Mouse (Mus musculus) lung, embryonic 14.5 days (tissue): Measurements from ENCODE around the gene Rps6ka1. TPM values are rescaled to one million over a fixed set of nuclear protein-coding genes. Genes with fewer than 3 reads are reported as not detected.
A peak's percentile ranks its signal among the peaks of the same experiment; 100 is the strongest.

Experiments used
- ATAC-seq: fragments of 200-750 bp; cut with Nextera tagmentation; 2 replicates; pipeline ENCODE4 v1.8.0; 2017; ENCODE audit warnings: mild to moderate bottlenecking, moderate TSS enrichment, moderate library complexity; ENCODE audit not compliant: insufficient read depth
- DNase-seq: peaks from one replicate; pipeline ENCODE4 v3.0.0-alpha.2; 2015
- H3K27ac ChIP-seq: fragments of 300-500 bp; sonication (generic); 2 replicates; pipeline ENCODE4 v1.5.1; 2014; ENCODE audit warnings: low read depth, mild to moderate bottlenecking, moderate library complexity
- H3K27me3 ChIP-seq: fragments of 300-500 bp; sonication (generic); 2 replicates; pipeline ENCODE4 v1.6.1; 2014; ENCODE audit warnings: low read length, control low read depth; ENCODE audit not compliant: insufficient read depth
- H3K36me3 ChIP-seq: fragments of 300-500 bp; sonication (generic); 2 replicates; pipeline ENCODE4 v1.6.1; 2014; ENCODE audit warnings: control low read depth; ENCODE audit not compliant: insufficient read depth
- H3K4me1 ChIP-seq: fragments of 300-500 bp; sonication (generic); 2 replicates; pipeline ENCODE4 v1.6.1; 2014; ENCODE audit warnings: antibody characterized with exemption, control low read depth; ENCODE audit not compliant: insufficient read depth
- H3K4me2 ChIP-seq: fragments of 300-500 bp; sonication (generic); 2 replicates; pipeline ENCODE4 v1.6.1; 2014; ENCODE audit warnings: mild to moderate bottlenecking
- H3K4me3 ChIP-seq: fragments of 300-500 bp; sonication (generic); 2 replicates; pipeline ENCODE4 v1.5.1; 2014; ENCODE audit warnings: low read depth, low read length
- H3K9ac ChIP-seq: fragments of 300-500 bp; sonication (generic); 2 replicates; pipeline ENCODE4 v1.6.1; 2014
- H3K9me3 ChIP-seq: fragments of 300-500 bp; sonication (generic); 2 replicates; pipeline ENCODE4 v1.6.1; 2016; ENCODE audit warnings: low read depth, low read length, control low read depth
- CTCF ChIP-seq: IDR thresholded peaks from 2 replicates; pipeline ENCODE4 v1.5.1; 2016; ENCODE audit warnings: antibody characterized with exemption, low read depth
- WGBS: fragments of 180-500 bp; shearing (Covaris S2); extraction: QIAGEN DNeasy Blood & Tissue Kit; methylation state at CpG from one replicate; pipeline ENCODE4 v1.1.7; 2014; 5-methylcytosine and 5-hydroxymethylcytosine counted together
- polyA plus RNA-seq: library from polyadenylated mRNA; unstranded; fragments of >200 nt; fragmentation: Nextera tagmentation; extraction: Ambion mirVana; gene quantifications from 2 replicates; pipeline ENCODE4 v1.2.1, GENCODE M21; 2014

The Rps6ka1 gene
- polyA plus RNA-seq, 1 experiment from 2014 or later: 49.5 TPM

GRCm38 (mm10) chr4:133817356-133817755, 70.2 kb downstream of the Rps6ka1 start:
- ATAC-seq (no peak), DNase-seq (no peak)
- no peak overlapping the region for H3K27ac ChIP-seq
- peaks cover 11% of the 10 kb centered on the region for H3K4me1 ChIP-seq
- no peak overlapping the region; the same call in 1 of the 2 replicates for H3K9ac ChIP-seq
- no peak overlapping the region for H3K4me2 ChIP-seq
- H3K27me3 ChIP-seq: no peaks in the 10 kb centered on the region
- no peak overlapping the region for H3K4me3 ChIP-seq
- WGBS: 95% methylated on average over 5 of the region's 5 CpGs
- H3K9me3 ChIP-seq: no peaks in the 10 kb centered on the region
- no peak; the same call in 1 of the 2 replicates for TF ChIP-seq CTCF
- H3K36me3 ChIP-seq: no peaks in the 10 kb centered on the region

GRCm38 (mm10) chr4:133816504-133816875, 71.1 kb downstream of the Rps6ka1 start:
- Histone ChIP-seq H3K27ac (peak overlapping the region; percentile 100), H3K9me3 (no peaks in the 10 kb centered on the region), H3K9ac (peak overlapping the region; percentile 85), H3K4me3 (peak overlapping the region; percentile 18), H3K4me2 (peak overlapping the region; percentile 74), H3K36me3 (no peaks in the 10 kb centered on the region), H3K4me1 (peaks cover 11% of the 10 kb centered on the region), H3K27me3 (no peaks in the 10 kb centered on the region)
- 13% methylated on average over 7 of the region's 7 CpGs for WGBS
- no peak for ATAC-seq
- DNase-seq: no peak
- TF ChIP-seq CTCF: no peak

- no peaks in the 10 kb centered on the region for H3K27me3 ChIP-seq
- H3K9me3 ChIP-seq: no peaks in the 10 kb centered on the region
- DNase-seq: peak; percentile 73
- H3K4me3 ChIP-seq: peak overlapping the region; percentile 18
- no peak for TF ChIP-seq CTCF
- no peaks in the 10 kb centered on the region for H3K36me3 ChIP-seq
- H3K27ac ChIP-seq: peak overlapping the region; percentile 100
- WGBS: 11% methylated on average over 16 of the region's 16 CpGs
- H3K4me2 ChIP-seq: peak overlapping the region; percentile 74
- H3K9ac ChIP-seq: peak overlapping the region; percentile 85
- ATAC-seq: no peak
- H3K4me1 ChIP-seq: peaks cover 11% of the 10 kb centered on the region
Observed at GRCm38 (mm10) chr4:133815635-133816503, 71.7 kb downstream of the Rps6ka1 start.

DNA sequence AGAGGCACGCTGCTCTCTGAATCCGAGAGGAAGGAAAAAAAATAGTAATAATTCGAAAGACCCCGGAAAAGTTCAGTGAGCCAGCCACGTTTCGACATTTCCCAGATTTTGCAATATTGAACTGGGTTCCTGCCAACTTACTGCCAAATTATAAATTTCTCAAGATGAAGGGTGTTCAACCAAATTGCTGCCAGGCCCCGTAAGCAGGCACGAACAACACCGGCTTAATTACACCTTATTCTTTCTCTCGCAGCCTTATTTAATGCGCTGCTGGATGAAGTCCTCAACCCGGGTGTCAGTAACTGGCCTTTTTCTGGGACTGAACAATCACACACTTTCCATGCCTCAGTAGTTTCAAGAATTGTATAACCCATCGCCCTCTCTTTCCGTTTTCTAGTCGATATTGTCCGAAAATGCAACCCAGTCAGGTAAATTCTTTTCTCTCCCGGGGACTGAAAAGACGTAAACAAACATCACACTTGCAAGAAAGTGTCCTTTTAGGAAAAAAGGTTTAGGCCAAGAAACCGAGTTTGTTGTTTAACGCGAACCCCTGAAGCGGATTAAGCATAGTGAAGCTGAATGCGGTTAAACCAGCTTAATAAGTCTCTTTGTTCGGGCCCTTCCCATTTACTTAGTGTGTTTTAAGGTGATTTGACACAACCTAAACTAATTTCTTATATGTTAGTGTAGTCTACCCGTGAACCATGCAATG, 72.6 kb downstream of the Rps6ka1 start:
- Histone ChIP-seq H3K4me3 (peak overlapping the region; percentile 62), H3K9ac (peak overlapping the region; percentile 85), H3K27me3 (no peaks in the 10 kb centered on the region), H3K4me1 (peaks cover 11% of the 10 kb centered on the region), H3K9me3 (no peaks in the 10 kb centered on the region), H3K4me2 (peak overlapping the region; percentile 74), H3K36me3 (no peaks in the 10 kb centered on the region), H3K27ac (peak overlapping the region; percentile 100)
- DNase-seq (peak; percentile 75), ATAC-seq (no peak)
- TF ChIP-seq CTCF: no peak
- WGBS: 13% methylated on average over 25 of the region's 25 CpGs

- peak overlapping the region; percentile 74 for H3K4me2 ChIP-seq
- under 1% methylated on average over 76 of the region's 80 CpGs for WGBS
- ATAC-seq: peak; percentile 54
Observed at GRCm38 (mm10) chr4:133813992-133814803, 73.4 kb downstream of the Rps6ka1 start.

GRCm38 (mm10) chr4:133813174-133813991, 74.2 kb downstream of the Rps6ka1 start:
- peak; percentile 88 for ATAC-seq
- Histone ChIP-seq H3K4me3 (peak overlapping the region; percentile 62), H3K4me1 (peaks cover 11% of the 10 kb centered on the region), H3K36me3 (no peaks in the 10 kb centered on the region), H3K27me3 (no peaks in the 10 kb centered on the region), H3K9ac (peak overlapping the region; percentile 85), H3K9me3 (no peaks in the 10 kb centered on the region), H3K4me2 (peak overlapping the region; percentile 74), H3K27ac (peak overlapping the region; percentile 100)
- under 1% methylated on average over 83 of the region's 101 CpGs for WGBS
- no peak for TF ChIP-seq CTCF
- DNase-seq: peak; percentile 98

More at GRCm38 (mm10) chr4:133813992-133814803, 73.4 kb downstream of the Rps6ka1 start:
- H3K27me3 ChIP-seq: no peaks in the 10 kb centered on the region
- no peaks in the 10 kb centered on the region for H3K36me3 ChIP-seq
- TF ChIP-seq CTCF: peak; percentile 24; the same call in 1 of the 2 replicates
- peak; percentile 96 for DNase-seq
- peak overlapping the region; percentile 62 for H3K4me3 ChIP-seq
- peaks cover 11% of the 10 kb centered on the region for H3K4me1 ChIP-seq
- no peaks in the 10 kb centered on the region for H3K9me3 ChIP-seq
- H3K27ac ChIP-seq: peak overlapping the region; percentile 100
- peak overlapping the region; percentile 85 for H3K9ac ChIP-seq
